Mouse (Mus musculus): ENCODE results near the gene Afm. TPM values are rescaled to one million over a fixed set of nuclear protein-coding genes. Genes with fewer than 3 reads are reported as not detected.

Gene Afm
- polyA plus RNA-seq, 1 experiment from 2014 or later, result not detected

DNA sequence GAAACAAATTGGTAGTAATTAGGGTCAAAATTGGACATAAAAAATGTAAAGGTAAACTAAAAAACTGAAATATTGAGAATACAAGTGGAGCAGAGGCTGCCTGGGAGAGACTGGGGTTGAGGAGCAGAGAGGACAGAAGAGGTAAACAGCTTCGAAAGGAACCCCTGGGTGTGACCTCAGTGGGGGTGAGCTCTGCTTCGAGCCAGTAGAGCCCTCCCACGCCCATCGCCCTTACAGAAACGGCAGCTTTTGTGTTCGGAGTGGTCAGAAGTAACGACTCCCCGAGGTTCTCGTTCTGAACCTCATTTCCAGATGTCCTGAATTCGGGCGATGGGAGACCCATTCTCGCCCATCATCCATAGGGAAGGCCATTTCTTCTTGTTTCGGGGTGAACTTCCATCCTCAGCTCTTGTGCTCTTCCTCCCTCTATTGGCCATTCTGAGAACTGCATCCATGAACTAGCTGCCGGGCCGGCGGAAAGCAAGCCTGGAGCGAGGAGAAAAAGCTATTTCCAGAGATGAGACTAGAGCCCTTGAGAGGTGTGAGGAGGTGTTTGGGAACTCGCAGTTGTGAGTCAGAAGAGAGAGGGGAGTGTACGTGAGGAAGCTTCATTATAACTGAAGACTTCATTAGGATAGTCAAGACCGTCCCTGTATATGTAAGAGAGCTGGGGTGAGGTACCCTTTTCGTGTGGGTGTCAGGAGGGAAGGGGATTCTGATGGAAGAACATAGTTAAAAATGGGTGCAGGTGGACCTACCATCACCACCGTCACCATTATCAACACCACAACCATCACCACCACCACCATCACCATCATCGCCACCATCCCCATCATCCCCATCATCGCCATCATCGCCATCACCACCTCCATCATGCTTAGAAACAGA lies 70.2 kb downstream of the Afm start:
- Histone ChIP-seq H3K9me3 (no peaks in the 10 kb centered on the region), H3K27ac (replicated peaks) (no peak overlapping the region), H3K36me3 (no peaks in the 10 kb centered on the region), H3K4me3 (peak overlapping the region; percentile 40), H3K4me1 (no peaks in the 10 kb centered on the region), H3K27me3 (no peaks in the 10 kb centered on the region), H3K9ac (replicated peaks) (peak overlapping the region; percentile 52), H3K4me2 (replicated peaks) (peak overlapping the region; percentile 63)
- WGBS, result 24% methylated on average over 25 of the region's 25 CpGs
- ATAC-seq (ENCODE audit: low FRiP score, low read depth), result peak; percentile 73

GRCm38 (mm10) chr5:90590676-90591075 lies 71.9 kb downstream of the Afm start:
- no peaks in the 10 kb centered on the region for H3K4me1 ChIP-seq
- no peak overlapping the region for H3K4me2 ChIP-seq (replicated peaks)
- no peak for ATAC-seq (ENCODE audit: low FRiP score, low read depth)

DNA sequence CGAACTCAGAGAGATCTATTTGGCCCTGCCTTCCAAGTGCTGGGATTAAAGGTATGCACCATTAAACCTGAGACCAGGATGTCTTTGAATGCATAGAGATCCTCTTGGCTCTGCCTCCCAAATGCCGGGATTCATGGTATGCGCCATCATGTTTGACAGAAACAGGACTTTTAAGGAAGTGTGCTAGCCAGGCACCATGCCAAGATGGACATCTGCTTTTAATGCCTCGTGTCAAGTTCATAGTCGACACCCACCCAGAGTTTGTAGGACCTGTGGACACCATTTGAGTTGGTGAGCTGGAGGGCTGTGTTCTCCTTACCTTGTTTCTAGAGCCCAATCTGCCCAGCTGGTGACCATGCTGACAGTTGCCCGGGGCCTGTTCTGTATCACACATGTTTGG lies 73.2 kb downstream of the Afm start:
- Histone ChIP-seq H3K4me3 (no peak overlapping the region), H3K9me3 (no peaks in the 10 kb centered on the region), H3K9ac (replicated peaks) (no peak overlapping the region), H3K27me3 (no peaks in the 10 kb centered on the region), H3K4me2 (replicated peaks) (no peak overlapping the region), H3K4me1 (no peaks in the 10 kb centered on the region), H3K27ac (replicated peaks) (no peak overlapping the region), H3K36me3 (no peaks in the 10 kb centered on the region)
- no peak for ATAC-seq (ENCODE audit: low FRiP score, low read depth)
- 86% methylated on average over 6 of the region's 6 CpGs for WGBS

More at GRCm38 (mm10) chr5:90590676-90591075, 71.9 kb downstream of the Afm start:
- Histone ChIP-seq H3K4me3 (no peak overlapping the region), H3K27ac (replicated peaks) (no peak overlapping the region), H3K9ac (replicated peaks) (no peak overlapping the region), H3K36me3 (no peaks in the 10 kb centered on the region), H3K27me3 (no peaks in the 10 kb centered on the region), H3K9me3 (no peaks in the 10 kb centered on the region)
- WGBS, result 89% methylated on average over 10 of the region's 10 CpGs

DNA sequence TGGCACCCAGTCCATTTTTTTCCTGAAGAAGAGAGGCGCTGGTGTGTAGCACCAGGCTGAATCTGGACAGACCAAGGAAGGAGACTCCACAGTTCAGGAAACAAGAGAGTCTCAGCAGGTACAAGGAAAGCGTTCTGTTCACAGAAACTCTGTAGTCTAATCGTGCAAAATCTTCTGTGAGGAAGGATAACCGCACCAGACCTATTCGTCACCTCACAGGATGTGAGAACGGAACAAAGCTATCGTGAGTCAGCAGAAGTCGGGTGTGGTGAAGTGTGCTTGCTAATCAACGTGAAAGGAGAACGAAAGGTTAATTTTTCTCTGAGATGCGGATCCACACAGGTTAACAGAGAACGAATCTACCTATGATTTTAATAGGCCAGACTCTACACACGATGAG lies 76.2 kb downstream of the Afm start:
- Histone ChIP-seq H3K9me3 (no peaks in the 10 kb centered on the region), H3K4me1 (no peaks in the 10 kb centered on the region), H3K36me3 (no peaks in the 10 kb centered on the region), H3K9ac (replicated peaks) (no peak overlapping the region), H3K27ac (replicated peaks) (no peak overlapping the region), H3K4me3 (no peak overlapping the region), H3K4me2 (replicated peaks) (no peak overlapping the region), H3K27me3 (no peaks in the 10 kb centered on the region)
- 91% methylated on average over 13 of the region's 13 CpGs for WGBS
- ATAC-seq (ENCODE audit: low FRiP score, low read depth), result no peak

DNA sequence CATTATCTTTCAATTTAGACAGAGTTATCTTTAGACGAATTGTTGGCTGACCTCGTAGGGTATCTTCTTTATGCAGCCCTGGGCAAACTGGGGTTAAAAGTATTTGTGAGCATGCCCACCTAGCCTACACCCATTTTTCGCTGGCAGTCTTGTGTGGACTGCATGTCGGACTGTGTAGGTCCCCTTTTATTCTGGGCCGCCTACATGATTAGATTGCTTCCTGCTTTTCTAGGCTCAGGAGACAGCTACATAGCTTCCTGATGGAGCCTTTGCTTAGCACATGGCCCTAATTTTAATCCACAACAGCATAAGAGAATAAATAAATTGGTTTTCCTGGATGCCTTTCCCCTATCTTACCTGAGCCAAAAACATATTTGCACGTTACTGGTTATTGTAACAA lies 77.4 kb downstream of the Afm start:
- H3K9ac ChIP-seq (replicated peaks), result no peak overlapping the region
- no peak overlapping the region for H3K4me2 ChIP-seq (replicated peaks)
- H3K9me3 ChIP-seq, result no peaks in the 10 kb centered on the region
- no peak overlapping the region for H3K4me3 ChIP-seq
- H3K36me3 ChIP-seq, result no peaks in the 10 kb centered on the region
- H3K27me3 ChIP-seq, result no peaks in the 10 kb centered on the region
- 88% methylated on average over 6 of the region's 6 CpGs for WGBS
- no peak overlapping the region for H3K27ac ChIP-seq (replicated peaks)
- ATAC-seq (ENCODE audit: low FRiP score, low read depth), result no peak
- H3K4me1 ChIP-seq, result no peaks in the 10 kb centered on the region

DNA sequence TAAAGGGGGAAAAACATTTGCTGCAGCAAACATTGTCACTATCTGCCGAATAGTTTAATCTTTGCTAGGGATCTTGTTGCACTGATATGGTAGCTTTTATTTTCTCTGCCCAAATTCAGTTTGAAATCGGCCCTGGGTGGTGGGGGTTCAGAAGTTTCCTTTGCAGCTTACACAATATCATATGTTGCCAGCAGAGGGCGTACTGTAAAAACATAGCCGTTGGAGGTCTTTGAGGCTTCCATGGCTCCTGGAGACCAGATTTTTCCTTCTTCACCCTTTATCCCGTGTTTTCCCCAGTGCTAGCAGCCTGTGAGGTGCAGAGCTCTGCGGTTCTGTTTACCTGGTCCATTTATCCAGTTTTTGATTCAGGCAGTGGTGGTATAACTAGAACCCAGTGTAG lies 82.7 kb downstream of the Afm start:
- Histone ChIP-seq H3K27me3 (no peaks in the 10 kb centered on the region), H3K4me3 (no peak overlapping the region), H3K9me3 (no peaks in the 10 kb centered on the region), H3K9ac (replicated peaks) (no peak overlapping the region), H3K4me2 (replicated peaks) (no peak overlapping the region), H3K36me3 (no peaks in the 10 kb centered on the region), H3K4me1 (no peaks in the 10 kb centered on the region), H3K27ac (replicated peaks) (no peak overlapping the region)
- 29% methylated on average over 6 of the region's 6 CpGs for whole genome bisulfite sequencing
- ATAC-seq (ENCODE audit: low FRiP score, low read depth), result peak; percentile 44; the same call in 1 of the 2 replicates

Other genes starting within 250 kb of the Afm start
- 31.9 and 32.3 TPM in 2 replicates for gene Ankrd17, start 152.4 kb upstream of the Afm start, polyA plus RNA-seq (2016; fragmentation: Nextera tagmentation; extraction: Ambion mirVana)
- 8.6 and 9.9 TPM in 2 replicates for gene Gm9958, start 151.7 kb upstream of the Afm start, polyA plus RNA-seq (2016; fragmentation: Nextera tagmentation; extraction: Ambion mirVana)
- not detected in 2 replicates for gene Alb, start 58.0 kb upstream of the Afm start, polyA plus RNA-seq (2016; fragmentation: Nextera tagmentation; extraction: Ambion mirVana)
- 0.11 and 15.1 TPM in 2 replicates for gene Afp, start 28.2 kb upstream of the Afm start, polyA plus RNA-seq (2016; fragmentation: Nextera tagmentation; extraction: Ambion mirVana)
- not detected in 2 replicates for gene 5830473C10Rik, start 42.2 kb downstream of the Afm start, polyA plus RNA-seq (2016; fragmentation: Nextera tagmentation; extraction: Ambion mirVana)
- gene Rassf6, start 121.7 kb downstream of the Afm start, polyA plus RNA-seq (2016; fragmentation: Nextera tagmentation; extraction: Ambion mirVana), result 0.29 and 0.63 TPM in 2 replicates
- gene Cxcl5, start 240.4 kb downstream of the Afm start, polyA plus RNA-seq (2016; fragmentation: Nextera tagmentation; extraction: Ambion mirVana), result 0.14 TPM in 1 of 2 replicates, not detected in the other
- 6.3 and 6.6 TPM in 2 replicates for gene Ppbp, start 249.6 kb downstream of the Afm start, polyA plus RNA-seq (2016; fragmentation: Nextera tagmentation; extraction: Ambion mirVana)

Measured in midbrain, embryonic 12.5 days (tissue).